In the genomic region with DNA sequence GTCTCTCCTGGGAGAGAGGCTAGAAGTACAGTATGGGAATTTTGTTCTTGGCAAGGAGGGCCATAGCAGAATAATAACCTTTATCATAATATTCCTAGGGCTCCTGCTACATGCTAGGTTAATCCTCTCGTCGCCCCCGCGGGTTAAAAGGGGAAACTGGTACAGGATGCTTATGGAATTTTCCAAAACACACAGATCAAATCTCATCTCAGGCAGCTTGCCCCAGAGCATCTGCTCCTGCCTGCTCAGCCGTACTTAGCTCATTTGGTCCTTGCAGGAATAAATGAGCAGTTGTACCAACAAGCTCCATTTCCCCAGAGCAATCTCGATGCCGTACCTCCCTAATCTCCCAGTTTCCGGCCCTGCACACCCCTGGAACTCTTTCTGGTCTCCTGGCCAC, we compare ENCODE assay signal across 17 mouse cellular contexts. TPM values are rescaled to one million over a fixed set of nuclear protein-coding genes. Genes with fewer than 3 reads are reported as not detected.
DNase-seq lines count a peak whose midpoint lies in the region; ATAC-seq lines count a peak whose summit lies in the region.
"Had no signal": no experiment of that assay in that cellular context is flagged by ENCODE, and none has a peak within 500 bp of the region (broad histone marks: within the 10 kb centered on the region; RNA-seq: fewer than 3 reads in every experiment).

No protein-coding gene starts in this region.

- intact Hi-C loops in heart, postnatal 10 days (cut with DNase I): no loop called here

- H3K27ac ChIP-seq in forebrain, embryonic 15.5 days (replicated peaks): peak overlapping the region; percentile 31; the same call in 1 of the 2 replicates
- no peak overlapping the region for H3K27ac ChIP-seq in forebrain, embryonic 11.5 days (ENCODE audit: low read depth, low read length)
- H3K27ac ChIP-seq: embryonic facial prominence, embryonic 10.5 days; neural tube, embryonic 13.5 days had no signal

- H3K4me3 ChIP-seq in forebrain, embryonic 15.5 days: no peak overlapping the region
- no peak overlapping the region for H3K4me3 ChIP-seq in forebrain, embryonic 11.5 days (ENCODE audit: low read depth, low read length)
- H3K4me3 ChIP-seq: embryonic facial prominence, embryonic 10.5 days; neural tube, embryonic 13.5 days had no signal

- no peaks in the 10 kb centered on the region for H3K9me3 ChIP-seq in forebrain, embryonic 15.5 days
- H3K9me3 ChIP-seq in forebrain, embryonic 11.5 days (ENCODE audit: control insufficient read depth, low read length): no peaks in the 10 kb centered on the region
- H3K9me3 ChIP-seq: embryonic facial prominence, embryonic 10.5 days; neural tube, embryonic 13.5 days had no signal

- no peak overlapping the region for H3K9ac ChIP-seq in forebrain, embryonic 15.5 days (replicated peaks)
- H3K9ac ChIP-seq in forebrain, embryonic 11.5 days (ENCODE audit: low read length): no peak overlapping the region
- H3K9ac ChIP-seq: neural tube, embryonic 13.5 days had no signal

- 67% methylated on average over 8 of the region's 8 CpGs for WGBS in forebrain, embryonic 15.5 days
- 75% methylated on average over 8 of the region's 8 CpGs for WGBS in forebrain, embryonic 11.5 days

- DNase-seq in forebrain, embryonic 11.5 days (ENCODE audit: low spot score): no peak
- peak; percentile 54 for DNase-seq in right cerebral cortex, adult 18-20 months
- DNase-seq in right cerebral cortex, postnatal 14 days: no peak
- peak; percentile 52 to 79 for DNase-seq in layer of hippocampus, adult 18-20 months (ENCODE audit: low spot score in 2 of 2)
- DNase-seq in urinary bladder, postnatal 36 days (ENCODE audit: low spot score in 2 of 2): no peak
- DNase-seq in retina, embryonic 14.5 days (ENCODE audit: low spot score): no peak
- DNase-seq in heart, postnatal 10 days: no peak
- DNase-seq: heart, adult 11 months; heart, postnatal 14 days; kidney, adult 2 months had no signal

- no peak for ATAC-seq in forebrain, embryonic 15.5 days (replicated peaks)
- ATAC-seq in forebrain, embryonic 11.5 days (replicated peaks; ENCODE audit: low FRiP score): no peak
- ATAC-seq: activated CD4-positive, CD25-positive, alpha-beta regulatory T cell, adult 4 months had no signal

- no peak overlapping the region for H3K4me2 ChIP-seq in forebrain, embryonic 15.5 days (replicated peaks)
- no peak overlapping the region for H3K4me2 ChIP-seq in forebrain, embryonic 11.5 days (ENCODE audit: low read depth, low read length, severe bottlenecking)
- H3K4me2 ChIP-seq: midbrain, embryonic 11.5 days; neural tube, embryonic 13.5 days had no signal

- no peaks in the 10 kb centered on the region for H3K27me3 ChIP-seq in forebrain, embryonic 15.5 days
- no peaks in the 10 kb centered on the region for H3K27me3 ChIP-seq in forebrain, embryonic 11.5 days (ENCODE audit: control insufficient read depth, insufficient read depth, low read length)

- peaks cover 34% of the 10 kb centered on the region for H3K4me1 ChIP-seq in forebrain, embryonic 15.5 days
- H3K4me1 ChIP-seq in forebrain, embryonic 11.5 days (replicated peaks; ENCODE audit: control insufficient read depth, insufficient read depth, low read length): peaks cover 6% of the 10 kb centered on the region; the same call in 1 of the 2 replicates

- H3K36me3 ChIP-seq in forebrain, embryonic 15.5 days: no peaks in the 10 kb centered on the region
- H3K36me3 ChIP-seq in forebrain, embryonic 11.5 days (ENCODE audit: control insufficient read depth, insufficient read depth, low read length): no peaks in the 10 kb centered on the region
- H3K36me3 ChIP-seq: embryonic facial prominence, embryonic 10.5 days; neural tube, embryonic 13.5 days had no signal

RNA-seq across cellular contexts. Expression of a gene that starts 31.2 kb away (rescaled TPM):
- 4.8 and 5.2 TPM in 2 replicates for polyA plus RNA-seq in forebrain, embryonic 15.5 days (2015; fragmentation: Nextera tagmentation; extraction: Ambion mirVana)
- polyA plus RNA-seq in forebrain, embryonic 11.5 days (2014; fragmentation: Nextera tagmentation; extraction: Ambion mirVana): 0.20 and 0.48 TPM in 2 replicates
- total RNA-seq in layer of hippocampus, adult 18-20 months (2021): 10 to 100 TPM; 33.8 to 38.5 TPM
- total RNA-seq in heart, postnatal 10 days (2021): 10 to 100 TPM; 77.5 to 85.1 TPM
- total RNA-seq: liver, adult 2 months had no signal
- polyA plus RNA-seq: activated CD4-positive, CD25-positive, alpha-beta regulatory T cell, adult 4 months; C2C12; liver, adult 2 months had no signal

RNA-seq across cellular contexts. Expression of a gene that starts 48.0 kb away (rescaled TPM):
- 30.1 and 31.8 TPM in 2 replicates for polyA plus RNA-seq in forebrain, embryonic 15.5 days (2015; fragmentation: Nextera tagmentation; extraction: Ambion mirVana)
- 0.55 and 0.79 TPM in 2 replicates for polyA plus RNA-seq in forebrain, embryonic 11.5 days (2014; fragmentation: Nextera tagmentation; extraction: Ambion mirVana)
- total RNA-seq in layer of hippocampus, adult 18-20 months (2021): 10 to 100 TPM; 41.8 to 42.8 TPM
- total RNA-seq in heart, postnatal 10 days (2021): 10 to 100 TPM; 64.1 to 72.6 TPM
- total RNA-seq: liver, adult 2 months had no signal
- polyA plus RNA-seq: activated CD4-positive, CD25-positive, alpha-beta regulatory T cell, adult 4 months; C2C12; liver, adult 2 months had no signal

Comparison
In these comparisons a context has a peak if more than half of its experiments do, and no peak if none do; other contexts are left out.
1. DNase-seq: peak in right cerebral cortex, adult 18-20 months (single experiment) and layer of hippocampus, adult 18-20 months (2 of 2); none in forebrain, embryonic 11.5 days (single experiment), right cerebral cortex, postnatal 14 days (single experiment), urinary bladder, postnatal 36 days (0 of 2), retina, embryonic 14.5 days (single experiment) and heart, postnatal 10 days (0 of 2).